Comparison of ENCODE assay signal across 15 mouse cellular contexts in the genomic region with DNA sequence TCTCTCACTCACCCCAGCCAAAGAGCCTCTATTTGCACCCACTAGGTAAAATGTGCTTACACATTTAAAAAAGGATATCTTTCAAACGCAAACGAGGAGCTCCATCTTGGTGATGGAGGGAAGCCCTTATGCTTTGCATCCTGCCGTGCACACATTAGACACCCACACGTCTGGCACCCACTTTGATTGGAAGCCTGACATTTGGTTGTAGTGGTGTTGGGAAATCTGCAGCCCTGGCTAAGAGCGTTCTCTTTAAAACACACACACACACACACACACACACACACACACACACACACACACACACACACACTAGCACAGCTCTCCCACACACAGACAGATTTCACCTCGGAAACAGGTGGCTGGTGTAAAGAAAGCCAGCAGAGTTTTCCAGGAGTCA. TPM values are rescaled to one million over a fixed set of nuclear protein-coding genes. Genes with fewer than 3 reads are reported as not detected.
DNase-seq lines count a peak whose midpoint lies in the region; ATAC-seq and TF ChIP-seq lines count a peak whose summit lies in the region.
"Had no signal": no experiment of that assay in that cellular context is flagged by ENCODE, and none has a peak within 500 bp of the region (broad histone marks: within the 10 kb centered on the region; RNA-seq: fewer than 3 reads in every experiment).

No protein-coding gene starts in this region.

- no peaks in the 10 kb centered on the region for H3K36me3 ChIP-seq in limb, embryonic 10.5 days
- H3K36me3 ChIP-seq: embryonic facial prominence, embryonic 15.5 days; heart, embryonic 12.5 days had no signal

- no peaks in the 10 kb centered on the region for H3K27me3 ChIP-seq in limb, embryonic 10.5 days (ENCODE audit: low read depth, poor library complexity, severe bottlenecking)
- H3K27me3 ChIP-seq: embryonic facial prominence, embryonic 15.5 days; heart, embryonic 12.5 days had no signal

- peak; percentile 72 to 77 for DNase-seq in layer of hippocampus, adult 2 months (ENCODE audit: low spot score in 2 of 2)
- peak; percentile 21 to 60 for DNase-seq in left cerebral cortex, adult 18-20 months (ENCODE audit: low spot score in 2 of 2)
- peak; percentile 56 to 64 for DNase-seq in right cerebral cortex, adult 2 months (ENCODE audit: low spot score in 2 of 2)
- DNase-seq in limb, embryonic 10.5 days (ENCODE audit: low spot score) = no peak
- no peak for DNase-seq in kidney, adult 11 months
- DNase-seq: adrenal gland, postnatal 10 days; cerebellum, adult 2 months; kidney, adult 2 months; kidney, postnatal 25 days had no signal

- H3K27ac ChIP-seq in layer of hippocampus, adult 2 months = no peak overlapping the region
- no peak overlapping the region for H3K27ac ChIP-seq in limb, embryonic 10.5 days
- H3K27ac ChIP-seq: embryonic facial prominence, embryonic 15.5 days had no signal

- peak; percentile 70 for ATAC-seq in frontal cortex, adult (ENCODE audit: low TSS enrichment)
- no peak for ATAC-seq in activated CD4-positive, CD25-positive, alpha-beta regulatory T cell, adult 4 months
- ATAC-seq in cerebellum, adult (ENCODE audit: insufficient number of reproducible peaks, low FRiP score, low TSS enrichment) = no peak
- ATAC-seq: hindbrain, embryonic 16.5 days had no signal

- H3K4me1 ChIP-seq in limb, embryonic 10.5 days = no peaks in the 10 kb centered on the region
- H3K4me1 ChIP-seq: embryonic facial prominence, embryonic 15.5 days; heart, embryonic 12.5 days had no signal

- no peak for TF ChIP-seq CTCF in layer of hippocampus, adult 2 months (conservative IDR thresholded peaks at IDR 0.05)

- H3K9me3 ChIP-seq in limb, embryonic 10.5 days (replicated peaks) = no peaks in the 10 kb centered on the region
- H3K9me3 ChIP-seq: embryonic facial prominence, embryonic 15.5 days; heart, embryonic 12.5 days had no signal

- no peak overlapping the region for H3K4me3 ChIP-seq in layer of hippocampus, adult 2 months
- no peak overlapping the region for H3K4me3 ChIP-seq in limb, embryonic 10.5 days
- H3K4me3 ChIP-seq: embryonic facial prominence, embryonic 15.5 days; heart, embryonic 12.5 days had no signal

- 82% methylated on average over 6 of the region's 6 CpGs for WGBS in limb, embryonic 10.5 days

RNA-seq across cellular contexts. Expression of a gene that starts 33.1 kb away (rescaled TPM):
- total RNA-seq in layer of hippocampus, adult 2 months (2021) = 10 to 100 TPM; 13.7 to 16.0 TPM
- total RNA-seq in left cerebral cortex, adult 18-20 months (2021) = 10 to 100 TPM; 21.6 to 23.0 TPM
- 1 to 10 TPM; 2.0 to 6.7 TPM for polyA plus RNA-seq in activated CD4-positive, CD25-positive, alpha-beta regulatory T cell, adult 4 months (2017; shearing (Covaris generic))
- 7.5 and 12.1 TPM in 2 replicates for polyA plus RNA-seq in limb, embryonic 10.5 days (2016; fragmentation: Nextera tagmentation; extraction: Ambion mirVana)

Comparison
In these comparisons a context has a peak if more than half of its experiments do, and no peak if none do; other contexts are left out.
1. DNase-seq: peak in layer of hippocampus, adult 2 months (2 of 2), left cerebral cortex, adult 18-20 months (2 of 2) and right cerebral cortex, adult 2 months (2 of 2); none in limb, embryonic 10.5 days (single experiment) and kidney, adult 11 months (single experiment).